Mouse (Mus musculus): ENCODE measurements around the gene Slc38a10. TPM values are rescaled to one million over a fixed set of nuclear protein-coding genes. Genes with fewer than 3 reads are reported as not detected.

Gene Slc38a10
- polyA plus RNA-seq, 1 experiment from 2014 or later, result 77.5 TPM

DNA sequence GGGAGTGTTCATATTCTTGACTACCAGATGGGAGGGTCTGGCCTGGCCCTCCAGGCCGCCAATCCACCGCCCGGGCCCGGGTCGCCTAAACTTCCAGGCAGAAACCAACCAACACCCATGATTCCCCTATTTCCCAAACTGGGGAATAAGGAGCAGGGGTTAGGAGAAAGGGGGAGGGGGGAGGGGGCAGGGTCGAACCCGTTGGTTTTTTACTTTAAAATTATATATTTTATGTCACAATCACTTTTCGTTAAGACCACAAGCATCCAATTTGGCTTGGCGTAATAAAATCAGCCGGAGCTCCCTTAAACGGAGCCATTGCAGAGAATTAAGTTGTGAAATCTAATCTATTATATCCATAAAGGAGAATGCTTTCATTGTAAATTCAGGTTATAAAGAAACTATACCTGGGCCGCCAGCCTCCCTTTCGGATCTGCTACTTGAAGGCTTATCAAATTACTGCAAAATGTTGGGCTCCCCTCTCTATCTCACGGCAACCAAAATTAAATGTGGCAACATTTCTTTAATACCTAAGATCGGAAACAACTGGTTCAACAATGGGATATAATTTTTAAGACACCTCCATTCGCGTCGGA is 35.1 kb upstream of the Slc38a10 start:
- Histone ChIP-seq H3K27me3 (no peaks in the 10 kb centered on the region), H3K36me3 (no peaks in the 10 kb centered on the region), H3K4me2 (peak overlapping the region; percentile 88), H3K4me1 (replicated peaks) (peaks cover 63% of the 10 kb centered on the region), H3K4me3 (peak overlapping the region; percentile 84), H3K27ac (peak overlapping the region; percentile 88), H3K9me3 (replicated peaks) (no peaks in the 10 kb centered on the region), H3K9ac (peak overlapping the region; percentile 95)
- ATAC-seq (replicated peaks; ENCODE audit: insufficient number of reproducible peaks, insufficient read depth, low FRiP score, low read depth), result no peak
- WGBS, result 22% methylated on average over 18 of the region's 18 CpGs

DNA sequence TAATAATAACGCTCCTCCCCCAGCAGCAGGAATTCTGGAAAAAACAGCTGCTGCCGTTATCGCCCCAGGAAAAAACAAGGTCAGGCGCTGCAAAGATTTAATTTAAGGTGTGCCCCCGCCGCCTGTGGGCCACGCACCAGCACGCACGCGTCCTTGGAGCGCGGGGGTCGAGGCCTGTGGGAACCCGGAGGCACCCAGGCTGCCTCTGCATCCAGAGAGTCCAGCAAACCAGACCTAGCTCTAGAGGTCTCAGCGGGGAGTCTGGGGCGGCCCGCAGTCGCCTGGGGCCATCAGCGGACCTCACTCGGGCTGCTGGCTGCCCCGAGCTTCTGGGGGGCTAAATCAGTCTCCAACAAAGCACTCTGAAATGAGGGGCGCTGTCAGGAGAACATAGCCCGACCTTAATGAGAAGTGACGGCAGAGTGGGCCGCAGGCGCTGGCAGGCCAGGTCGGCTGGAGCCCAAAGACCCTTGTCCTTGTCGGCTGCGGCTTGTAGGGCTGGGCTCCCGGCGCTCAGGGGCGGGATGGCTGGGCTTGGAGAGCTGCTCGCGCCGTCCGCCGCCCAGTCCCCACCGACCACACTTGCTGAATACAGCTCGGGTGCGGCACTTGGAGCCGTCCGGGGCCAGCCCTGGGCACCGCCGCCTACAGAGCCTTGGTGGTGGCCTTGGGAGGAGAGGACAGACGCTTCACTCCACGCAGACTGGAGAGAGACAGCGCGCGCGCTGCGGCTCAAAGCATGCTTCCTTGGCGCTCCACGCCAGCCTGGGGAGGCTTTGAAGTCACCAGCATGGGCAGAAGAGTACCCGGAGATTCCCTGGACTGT is 34.4 kb upstream of the Slc38a10 start:
- Histone ChIP-seq H3K9ac (peak overlapping the region; percentile 95), H3K27ac (peak overlapping the region; percentile 88), H3K27me3 (no peaks in the 10 kb centered on the region), H3K4me1 (replicated peaks) (peaks cover 56% of the 10 kb centered on the region), H3K36me3 (no peaks in the 10 kb centered on the region), H3K9me3 (replicated peaks) (no peaks in the 10 kb centered on the region), H3K4me3 (peak overlapping the region; percentile 84), H3K4me2 (peak overlapping the region; percentile 88)
- WGBS, result 6% methylated on average over 54 of the region's 54 CpGs
- no peak for ATAC-seq (replicated peaks; ENCODE audit: insufficient number of reproducible peaks, insufficient read depth, low FRiP score, low read depth)

DNA sequence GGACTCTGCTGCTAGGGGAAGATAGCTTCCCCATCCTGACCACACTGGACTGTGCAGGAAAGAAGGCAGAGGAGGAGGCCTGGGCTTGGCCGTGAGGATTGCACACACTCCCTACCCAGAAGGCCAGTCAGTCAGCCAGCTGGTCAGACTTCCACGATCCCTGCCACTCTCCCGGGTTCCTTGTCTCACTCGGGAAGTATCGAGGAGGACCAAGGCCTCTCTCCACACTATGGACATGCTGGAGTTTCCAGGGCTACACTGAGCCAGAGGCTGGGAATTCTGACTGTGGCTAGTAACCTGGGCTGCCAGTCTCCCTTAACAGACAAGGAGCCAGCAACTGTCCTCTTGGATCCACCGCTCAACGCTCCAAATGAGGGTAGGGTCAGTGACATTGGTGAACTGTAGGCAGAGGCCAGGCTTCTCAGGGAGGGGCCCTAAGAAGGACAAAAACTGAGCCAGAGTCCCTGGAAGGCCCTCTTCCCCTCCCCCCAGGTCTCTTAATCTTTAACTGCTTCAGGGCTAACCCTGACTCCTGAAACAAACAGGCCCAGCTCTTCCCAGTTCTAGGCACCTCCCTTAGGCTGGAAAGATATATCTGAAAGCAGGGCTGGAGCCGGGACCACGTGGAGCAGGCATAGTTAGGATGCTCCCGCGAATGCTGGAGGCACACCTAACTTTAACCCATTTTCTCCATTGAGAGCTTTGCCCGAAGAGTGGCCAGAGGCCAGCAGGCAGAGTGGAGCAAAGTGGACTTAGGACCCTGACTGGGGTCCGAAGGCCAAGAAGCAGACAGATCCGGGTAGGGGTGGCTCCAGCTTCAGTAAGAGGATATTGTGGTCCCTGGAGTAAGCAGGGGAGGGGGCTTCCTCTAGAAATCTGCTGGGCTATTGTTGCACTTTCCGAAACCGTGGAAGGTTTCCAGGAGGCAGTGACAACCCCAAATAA is 33.5 kb upstream of the Slc38a10 start:
- Histone ChIP-seq H3K4me2 (peak overlapping the region; percentile 88), H3K4me1 (replicated peaks) (peaks cover 52% of the 10 kb centered on the region), H3K36me3 (no peaks in the 10 kb centered on the region), H3K4me3 (peak overlapping the region; percentile 84), H3K27ac (peak overlapping the region; percentile 88), H3K9ac (peak overlapping the region; percentile 95), H3K9me3 (replicated peaks) (no peaks in the 10 kb centered on the region), H3K27me3 (no peaks in the 10 kb centered on the region)
- 0 out of 2 replicates have a peak, but pooled peaks have one; percentile 15 for ATAC-seq (replicated peaks; ENCODE audit: insufficient number of reproducible peaks, insufficient read depth, low FRiP score, low read depth)
- 17% methylated on average over 16 of the region's 16 CpGs for WGBS

DNA sequence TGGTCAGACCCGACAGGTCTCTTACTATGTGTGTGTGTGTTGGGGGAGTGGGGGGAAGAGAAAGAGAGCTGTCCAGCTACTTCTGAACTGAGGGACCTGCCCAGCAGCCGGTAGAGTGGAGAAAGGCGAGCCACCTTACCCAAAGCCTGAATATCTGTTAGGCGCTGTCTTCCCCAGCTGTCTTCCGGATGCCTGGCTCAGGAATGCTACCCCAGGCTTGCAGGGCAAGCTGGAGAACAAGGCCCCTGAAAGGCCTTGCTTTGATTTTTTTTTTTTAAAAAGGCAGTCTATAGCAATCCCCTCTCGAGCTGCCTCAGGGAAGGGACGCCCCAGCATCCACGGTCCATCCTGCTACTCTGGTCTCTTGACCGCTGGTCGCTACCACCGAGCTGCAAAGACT is 32.6 kb upstream of the Slc38a10 start:
- Histone ChIP-seq H3K27me3 (no peaks in the 10 kb centered on the region), H3K4me1 (replicated peaks) (peaks cover 52% of the 10 kb centered on the region), H3K9me3 (replicated peaks) (no peaks in the 10 kb centered on the region), H3K36me3 (no peaks in the 10 kb centered on the region), H3K9ac (no peak overlapping the region), H3K27ac (peak overlapping the region; percentile 88), H3K4me2 (peak overlapping the region; percentile 9; the same call in 1 of the 2 replicates), H3K4me3 (no peak overlapping the region)
- 50% methylated on average over 11 of the region's 11 CpGs for WGBS
- ATAC-seq (replicated peaks; ENCODE audit: insufficient number of reproducible peaks, insufficient read depth, low FRiP score, low read depth), result no peak

DNA sequence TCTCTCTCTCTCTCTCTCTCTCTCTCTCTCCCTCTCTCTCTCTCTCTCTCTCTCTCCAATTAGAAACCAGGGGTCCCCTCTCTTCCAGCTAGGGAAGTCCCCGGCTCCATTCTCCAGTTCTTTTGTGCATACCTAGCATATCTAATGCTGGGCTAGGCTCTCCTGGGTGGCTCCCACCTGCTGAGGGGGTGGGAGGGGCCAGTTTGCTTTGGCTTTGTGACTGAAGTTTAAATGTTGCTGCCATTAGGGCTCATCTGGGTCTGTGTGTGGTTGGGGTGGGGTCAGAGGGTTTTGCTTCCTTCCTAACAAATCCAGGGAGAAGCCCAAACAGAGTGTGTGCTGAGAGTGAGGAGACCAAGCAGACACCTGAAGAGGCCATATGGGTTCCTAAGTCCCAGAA is 32.0 kb upstream of the Slc38a10 start:
- no peaks in the 10 kb centered on the region for H3K36me3 ChIP-seq
- H3K27me3 ChIP-seq, result no peaks in the 10 kb centered on the region
- 55% methylated on average over 1 of the region's 1 CpGs for WGBS
- H3K4me3 ChIP-seq, result no peak overlapping the region
- no peak overlapping the region for H3K27ac ChIP-seq
- no peak overlapping the region for H3K9ac ChIP-seq
- H3K4me2 ChIP-seq, result no peak overlapping the region
- H3K4me1 ChIP-seq (replicated peaks), result peaks cover 52% of the 10 kb centered on the region
- H3K9me3 ChIP-seq (replicated peaks), result no peaks in the 10 kb centered on the region
- no peak for ATAC-seq (replicated peaks; ENCODE audit: insufficient number of reproducible peaks, insufficient read depth, low FRiP score, low read depth)

DNA sequence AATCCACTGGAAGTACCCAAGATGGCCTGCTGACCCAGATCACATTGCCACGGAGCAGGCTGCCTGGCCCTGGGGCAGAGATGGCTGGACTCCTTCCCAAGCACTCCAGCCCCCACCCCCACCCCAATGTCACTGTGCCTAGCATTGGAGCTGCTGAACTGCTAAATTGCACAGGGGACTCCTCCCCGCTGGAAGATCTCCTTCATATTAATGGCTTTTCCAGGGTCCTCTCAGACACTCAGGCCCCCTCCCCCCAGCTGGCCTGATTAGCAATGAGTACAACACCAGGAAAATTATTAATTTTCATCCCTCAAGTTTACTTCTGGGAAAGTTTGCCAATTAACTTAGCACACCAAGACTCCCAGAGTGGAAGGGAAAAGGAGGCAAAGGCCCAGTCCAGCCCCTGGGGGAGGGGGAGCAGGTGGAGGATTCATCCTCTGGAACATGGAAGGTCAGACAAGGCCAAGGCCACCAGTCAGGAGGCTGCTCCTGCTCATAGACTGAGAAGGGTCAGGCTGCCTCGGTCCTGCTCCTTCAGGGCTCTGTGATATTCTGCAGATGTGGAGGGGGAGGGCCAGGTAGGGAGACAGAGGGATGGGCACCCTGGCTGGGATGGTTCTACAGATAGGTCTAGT is 31.4 kb upstream of the Slc38a10 start:
- WGBS, result 43% methylated on average over 3 of the region's 3 CpGs
- no peak overlapping the region for H3K9ac ChIP-seq
- peaks cover 52% of the 10 kb centered on the region for H3K4me1 ChIP-seq (replicated peaks)
- no peaks in the 10 kb centered on the region for H3K27me3 ChIP-seq
- H3K36me3 ChIP-seq, result no peaks in the 10 kb centered on the region
- ATAC-seq (replicated peaks; ENCODE audit: insufficient number of reproducible peaks, insufficient read depth, low FRiP score, low read depth), result no peak
- no peaks in the 10 kb centered on the region for H3K9me3 ChIP-seq (replicated peaks)
- no peak overlapping the region for H3K4me2 ChIP-seq
- no peak overlapping the region for H3K27ac ChIP-seq
- no peak overlapping the region for H3K4me3 ChIP-seq

DNA sequence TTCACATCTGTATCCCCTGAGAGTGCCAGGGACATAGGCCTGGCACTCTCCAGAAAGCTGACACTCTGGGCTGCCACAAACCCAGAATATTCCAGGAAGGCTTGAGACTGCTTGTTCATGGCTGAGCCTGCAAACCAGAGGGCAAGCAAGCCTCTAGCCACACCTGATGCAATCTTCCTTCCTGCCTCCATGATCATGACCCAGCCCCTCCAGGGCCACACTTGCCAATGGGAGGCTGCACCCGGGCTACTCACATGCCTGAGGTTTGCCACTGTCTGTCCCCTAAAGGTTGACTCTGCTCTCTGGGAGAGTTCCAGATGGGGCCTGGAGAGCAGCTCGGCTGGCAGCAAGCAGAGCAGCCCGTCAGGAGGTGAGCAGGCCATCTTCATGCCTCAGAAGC is 30.2 kb upstream of the Slc38a10 start:
- 63% methylated on average over 3 of the region's 3 CpGs for WGBS
- H3K27me3 ChIP-seq, result no peaks in the 10 kb centered on the region
- no peaks in the 10 kb centered on the region for H3K36me3 ChIP-seq
- no peak for ATAC-seq (replicated peaks; ENCODE audit: insufficient number of reproducible peaks, insufficient read depth, low FRiP score, low read depth)
- no peaks in the 10 kb centered on the region for H3K9me3 ChIP-seq (replicated peaks)
- H3K4me2 ChIP-seq, result no peak overlapping the region
- no peak overlapping the region for H3K4me3 ChIP-seq
- peaks cover 47% of the 10 kb centered on the region for H3K4me1 ChIP-seq (replicated peaks)
- H3K9ac ChIP-seq, result no peak overlapping the region
- H3K27ac ChIP-seq, result 0 out of 2 replicates have a peak overlapping the region, but pooled peaks have one; percentile 9

DNA sequence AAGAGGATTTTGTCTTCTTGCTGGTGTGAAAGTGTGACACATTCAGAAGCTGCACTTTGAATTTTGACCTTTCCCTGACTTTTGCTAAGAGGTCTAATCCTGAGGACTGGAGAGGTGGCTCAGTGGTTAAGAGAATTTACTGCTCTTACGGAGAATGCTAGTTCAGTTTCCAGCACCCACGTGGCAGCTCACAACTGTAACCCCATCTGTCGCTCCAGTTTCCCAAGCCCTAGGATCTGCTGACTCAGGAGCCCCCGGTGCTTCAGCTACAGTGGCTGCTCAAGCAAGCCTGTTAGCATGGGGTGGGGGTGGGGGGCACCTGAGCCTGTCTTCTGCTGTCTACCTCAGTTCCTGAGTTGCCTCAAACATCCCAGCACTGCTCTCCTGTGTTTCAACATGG is 28.2 kb upstream of the Slc38a10 start:
- Histone ChIP-seq H3K9ac (no peak overlapping the region), H3K4me3 (no peak overlapping the region), H3K9me3 (replicated peaks) (no peaks in the 10 kb centered on the region), H3K27ac (no peak overlapping the region), H3K27me3 (no peaks in the 10 kb centered on the region), H3K36me3 (no peaks in the 10 kb centered on the region), H3K4me1 (replicated peaks) (peaks cover 29% of the 10 kb centered on the region), H3K4me2 (no peak overlapping the region)
- no peak for ATAC-seq (replicated peaks; ENCODE audit: insufficient number of reproducible peaks, insufficient read depth, low FRiP score, low read depth)
- 56% methylated on average over 4 of the region's 4 CpGs for WGBS

DNA sequence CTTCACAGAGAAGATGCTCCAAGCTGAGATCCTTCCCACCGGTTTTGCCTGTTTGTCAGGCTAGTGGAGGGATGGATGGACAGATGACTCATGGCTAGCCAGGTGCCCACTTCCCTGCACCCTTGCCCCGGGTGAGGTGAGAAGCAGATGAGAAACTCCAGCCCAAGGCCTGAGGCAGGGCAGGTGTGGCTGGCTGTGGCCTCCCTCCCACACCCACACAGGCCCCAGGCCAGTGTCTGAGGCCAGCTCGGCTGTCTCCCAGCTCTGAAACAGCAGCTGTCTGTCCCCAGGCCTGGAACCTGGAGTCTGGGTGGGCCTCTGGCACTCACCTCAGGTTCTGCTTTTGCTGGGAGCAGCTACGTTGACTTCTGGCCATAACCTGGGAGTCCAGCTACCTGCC is 24.8 kb upstream of the Slc38a10 start:
- H3K27ac ChIP-seq, result no peak overlapping the region
- H3K36me3 ChIP-seq, result no peaks in the 10 kb centered on the region
- no peak for ATAC-seq (replicated peaks; ENCODE audit: insufficient number of reproducible peaks, insufficient read depth, low FRiP score, low read depth)
- no peak overlapping the region for H3K4me2 ChIP-seq
- no peaks in the 10 kb centered on the region for H3K9me3 ChIP-seq (replicated peaks)
- peaks cover 6% of the 10 kb centered on the region for H3K4me1 ChIP-seq (replicated peaks)
- H3K9ac ChIP-seq, result no peak overlapping the region
- no peaks in the 10 kb centered on the region for H3K27me3 ChIP-seq
- 76% methylated on average over 4 of the region's 4 CpGs for WGBS
- no peak overlapping the region for H3K4me3 ChIP-seq

DNA sequence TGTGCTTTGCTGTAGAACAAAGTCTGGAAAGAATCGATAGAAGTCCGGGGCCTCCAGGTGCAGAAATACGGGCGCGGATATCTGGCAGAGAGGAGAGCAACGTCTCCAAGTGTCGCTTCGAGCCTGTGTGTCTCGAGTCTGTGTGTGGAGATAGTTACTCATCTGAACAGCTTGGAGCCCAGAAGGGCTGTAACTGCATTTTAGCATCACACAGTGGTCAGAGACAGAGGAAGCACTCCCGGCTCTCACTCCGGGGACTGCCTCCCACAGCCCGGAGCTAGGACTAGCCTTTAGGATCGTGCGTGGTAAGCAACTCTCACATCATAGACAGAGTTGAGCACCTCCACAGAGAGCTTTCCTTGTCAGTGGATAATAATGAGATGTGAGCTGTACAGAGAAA is 22.1 kb upstream of the Slc38a10 start:
- Histone ChIP-seq H3K4me3 (no peak overlapping the region), H3K27me3 (no peaks in the 10 kb centered on the region), H3K36me3 (no peaks in the 10 kb centered on the region), H3K9me3 (replicated peaks) (no peaks in the 10 kb centered on the region), H3K4me1 (replicated peaks) (peaks cover 31% of the 10 kb centered on the region), H3K9ac (no peak overlapping the region), H3K4me2 (no peak overlapping the region), H3K27ac (no peak overlapping the region)
- no peak for ATAC-seq (replicated peaks; ENCODE audit: insufficient number of reproducible peaks, insufficient read depth, low FRiP score, low read depth)
- WGBS, result 75% methylated on average over 14 of the region's 14 CpGs

DNA sequence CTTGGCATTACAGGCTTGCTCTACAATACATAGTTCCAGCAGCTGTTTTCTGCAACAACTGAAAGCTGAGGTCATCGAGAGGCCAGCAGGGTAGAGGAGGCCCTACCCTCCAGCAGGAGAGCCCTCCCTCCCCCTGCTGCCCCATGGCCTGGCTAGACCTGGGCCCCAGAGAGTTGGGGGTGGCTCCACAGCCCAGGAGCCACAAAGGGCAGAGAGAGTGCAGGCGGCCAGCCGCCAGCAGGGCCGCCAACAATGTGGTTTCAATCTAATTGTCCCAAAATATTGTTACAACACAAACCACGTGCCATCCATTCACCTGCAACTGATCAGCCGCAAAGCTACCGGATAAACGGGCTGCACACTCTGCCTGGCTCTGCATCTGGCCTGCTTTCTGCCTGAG is 20.0 kb upstream of the Slc38a10 start:
- WGBS, result 49% methylated on average over 8 of the region's 8 CpGs
- Histone ChIP-seq H3K9me3 (replicated peaks) (no peaks in the 10 kb centered on the region), H3K36me3 (no peaks in the 10 kb centered on the region), H3K9ac (0 out of 2 replicates have a peak overlapping the region, but pooled peaks have one; percentile 2), H3K4me3 (no peak overlapping the region), H3K27ac (no peak overlapping the region), H3K27me3 (no peaks in the 10 kb centered on the region), H3K4me1 (replicated peaks) (peaks cover 44% of the 10 kb centered on the region), H3K4me2 (no peak overlapping the region)
- no peak for ATAC-seq (replicated peaks; ENCODE audit: insufficient number of reproducible peaks, insufficient read depth, low FRiP score, low read depth)

All from heart, embryonic 15.5 days (tissue).